8 mouse cellular contexts compared by ENCODE assay signal in genomic region chr5:34549483-34550221, GRCm38 (mm10). TPM values are rescaled to one million over a fixed set of nuclear protein-coding genes. Genes with fewer than 3 reads are reported as not detected.
DNase-seq lines count a peak whose midpoint lies in the region; ATAC-seq lines count a peak whose summit lies in the region.

No protein-coding gene starts in this region.

- no peaks in the 10 kb centered on the region for H3K9me3 ChIP-seq in stomach, embryonic 14.5 days (ENCODE audit: control insufficient read depth, low read depth, low read length)

- H3K27me3 ChIP-seq in stomach, embryonic 14.5 days (ENCODE audit: control insufficient read depth, insufficient read depth, low read length): no peaks in the 10 kb centered on the region

- H3K9ac ChIP-seq in stomach, embryonic 14.5 days (replicated peaks; ENCODE audit: low read depth, low read length): peak overlapping the region; percentile 88

- H3K4me3 ChIP-seq in stomach, embryonic 14.5 days (ENCODE audit: low read depth, low read length): peak overlapping the region; percentile 69

- peak; percentile 39 for DNase-seq in ovary, postnatal 14 days (ENCODE audit: low spot score)
- DNase-seq in ovary, adult 18-20 months (ENCODE audit: low spot score): no peak
- peak; percentile 16 for DNase-seq in cerebellum, adult 8-10 months
- peak; percentile 66 for DNase-seq in forelimb bud, embryonic 11.5 days (ENCODE audit: low read depth, low spot score)
- peak; percentile 31 for DNase-seq in kidney, adult 9 months
- DNase-seq in lung, postnatal 14 days: peak; percentile 50

- H3K4me2 ChIP-seq in stomach, embryonic 14.5 days (replicated peaks; ENCODE audit: low read depth, low read length): peak overlapping the region; percentile 52

- H3K27ac ChIP-seq in stomach, embryonic 14.5 days (ENCODE audit: low read length): peak overlapping the region; percentile 53; the same call in 1 of the 2 replicates

- under 1% methylated on average over 49 of the region's 49 CpGs for WGBS in stomach, embryonic 14.5 days

- ATAC-seq in stomach, embryonic 14.5 days (ENCODE audit: insufficient number of reproducible peaks, insufficient read depth, low FRiP score, low read depth): peak; percentile 88
- no peak for ATAC-seq in monocyte, adult 5-6 weeks (replicated peaks; ENCODE audit: insufficient number of reproducible peaks, low FRiP score, low TSS enrichment, poor library complexity, severe bottlenecking)

- no peaks in the 10 kb centered on the region; the same call in 1 of the 2 replicates for H3K36me3 ChIP-seq in stomach, embryonic 14.5 days (ENCODE audit: control insufficient read depth, insufficient read depth, low read length)

- peaks cover 6% of the 10 kb centered on the region; the same call in 1 of the 2 replicates for H3K4me1 ChIP-seq in stomach, embryonic 14.5 days (ENCODE audit: control insufficient read depth, insufficient read depth, low read length)

RNA-seq across cellular contexts. Expression of gene Add1, which starts 23.8 kb away (rescaled TPM):
- 193 and 196 TPM in 2 replicates for polyA plus RNA-seq in stomach, embryonic 14.5 days (2014; fragmentation: Nextera tagmentation; extraction: Ambion mirVana)
- 174 to 248 TPM (median 209 TPM) in 3 replicates for total RNA-seq in monocyte, adult 5-6 weeks (2017)

RNA-seq across cellular contexts. Expression of gene Sh3bp2, which starts 24.0 kb away (rescaled TPM):
- 8.5 and 9.4 TPM in 2 replicates for polyA plus RNA-seq in stomach, embryonic 14.5 days (2014; fragmentation: Nextera tagmentation; extraction: Ambion mirVana)
- total RNA-seq in monocyte, adult 5-6 weeks (2017): 80.1 to 108 TPM (median 88.7 TPM) in 3 replicates

RNA-seq across cellular contexts. Expression of gene Tnip2, which starts 35.9 kb away (rescaled TPM):
- polyA plus RNA-seq in stomach, embryonic 14.5 days (2014; fragmentation: Nextera tagmentation; extraction: Ambion mirVana): 21.2 and 23.8 TPM in 2 replicates
- total RNA-seq in monocyte, adult 5-6 weeks (2017): 62.3 to 78.2 TPM (median 78.0 TPM) in 3 replicates
